Mouse (Mus musculus): Measurements from ENCODE around the gene Tmcc3. TPM values are rescaled to one million over a fixed set of nuclear protein-coding genes. Genes with fewer than 3 reads are reported as not detected.

Gene Tmcc3
- polyA plus RNA-seq, 1 experiment, result 14.8 TPM

GRCm38 (mm10) chr10:94551924-94552523, 240.3 kb downstream of the Tmcc3 start:
- Histone ChIP-seq H3K36me3 (ENCODE audit: control insufficient read depth, insufficient read depth, low read length, poor library complexity, severe bottlenecking) (no peaks in the 10 kb centered on the region), H3K4me3 (ENCODE audit: low read depth, low read length) (no peak overlapping the region), H3K9ac (ENCODE audit: low read depth, poor library complexity, severe bottlenecking) (no peak overlapping the region), H3K4me1 (ENCODE audit: control insufficient read depth, insufficient read depth, low read length) (no peaks in the 10 kb centered on the region), H3K27ac (ENCODE audit: insufficient read depth, low read length) (no peak overlapping the region), H3K27me3 (ENCODE audit: control insufficient read depth, insufficient read depth, low read length, poor library complexity, severe bottlenecking) (no peaks in the 10 kb centered on the region), H3K9me3 (replicated peaks; ENCODE audit: control insufficient read depth, insufficient read depth, low read length, poor library complexity, severe bottlenecking) (no peaks in the 10 kb centered on the region)
- TF ChIP-seq EP300 (IDR thresholded peaks at IDR 0.05; ENCODE audit: insufficient read depth, low read depth, low read length), result no peak
- TF ChIP-seq CTCF (IDR thresholded peaks at IDR 0.05; ENCODE audit: low read depth, low read length), result no peak
- TF ChIP-seq POLR2A (IDR thresholded peaks at IDR 0.05; ENCODE audit: insufficient read depth, low read length), result no peak

- no peaks in the 10 kb centered on the region for H3K27me3 ChIP-seq (ENCODE audit: control insufficient read depth, insufficient read depth, low read length, poor library complexity, severe bottlenecking)
- H3K36me3 ChIP-seq (ENCODE audit: control insufficient read depth, insufficient read depth, low read length, poor library complexity, severe bottlenecking), result no peaks in the 10 kb centered on the region
- H3K4me1 ChIP-seq (ENCODE audit: control insufficient read depth, insufficient read depth, low read length), result no peaks in the 10 kb centered on the region
- TF ChIP-seq CTCF (IDR thresholded peaks at IDR 0.05; ENCODE audit: low read depth, low read length) (no peak), POLR2A (IDR thresholded peaks at IDR 0.05; ENCODE audit: insufficient read depth, low read length) (no peak), EP300 (IDR thresholded peaks at IDR 0.05; ENCODE audit: insufficient read depth, low read depth, low read length) (no peak)
- H3K9me3 ChIP-seq (replicated peaks; ENCODE audit: control insufficient read depth, insufficient read depth, low read length, poor library complexity, severe bottlenecking), result no peaks in the 10 kb centered on the region
- no peak overlapping the region for H3K27ac ChIP-seq (ENCODE audit: insufficient read depth, low read length)
- H3K4me3 ChIP-seq (ENCODE audit: low read depth, low read length), result no peak overlapping the region
- no peak overlapping the region for H3K9ac ChIP-seq (ENCODE audit: low read depth, poor library complexity, severe bottlenecking)
Observed at GRCm38 (mm10) chr10:94555394-94555793, 243.6 kb downstream of the Tmcc3 start.

- H3K36me3 ChIP-seq (ENCODE audit: control insufficient read depth, insufficient read depth, low read length, poor library complexity, severe bottlenecking), result no peaks in the 10 kb centered on the region
- H3K4me3 ChIP-seq (ENCODE audit: low read depth, low read length), result no peak overlapping the region
- TF ChIP-seq POLR2A (IDR thresholded peaks at IDR 0.05; ENCODE audit: insufficient read depth, low read length), result no peak
- TF ChIP-seq EP300 (IDR thresholded peaks at IDR 0.05; ENCODE audit: insufficient read depth, low read depth, low read length), result no peak
- no peak for TF ChIP-seq CTCF (IDR thresholded peaks at IDR 0.05; ENCODE audit: low read depth, low read length)
- H3K4me1 ChIP-seq (ENCODE audit: control insufficient read depth, insufficient read depth, low read length), result no peaks in the 10 kb centered on the region
- no peak overlapping the region for H3K9ac ChIP-seq (ENCODE audit: low read depth, poor library complexity, severe bottlenecking)
- no peaks in the 10 kb centered on the region for H3K9me3 ChIP-seq (replicated peaks; ENCODE audit: control insufficient read depth, insufficient read depth, low read length, poor library complexity, severe bottlenecking)
- H3K27ac ChIP-seq (ENCODE audit: insufficient read depth, low read length), result no peak overlapping the region
- H3K27me3 ChIP-seq (ENCODE audit: control insufficient read depth, insufficient read depth, low read length, poor library complexity, severe bottlenecking), result no peaks in the 10 kb centered on the region
Observed at GRCm38 (mm10) chr10:94557428-94558149, 245.8 kb downstream of the Tmcc3 start.

- H3K27me3 ChIP-seq (ENCODE audit: control insufficient read depth, insufficient read depth, low read length, poor library complexity, severe bottlenecking), result no peaks in the 10 kb centered on the region
- no peaks in the 10 kb centered on the region for H3K4me1 ChIP-seq (ENCODE audit: control insufficient read depth, insufficient read depth, low read length)
- H3K27ac ChIP-seq (ENCODE audit: insufficient read depth, low read length), result no peak overlapping the region
- H3K9ac ChIP-seq (ENCODE audit: low read depth, poor library complexity, severe bottlenecking), result no peak overlapping the region
- TF ChIP-seq POLR2A (IDR thresholded peaks at IDR 0.05; ENCODE audit: insufficient read depth, low read length), result no peak
- no peak for TF ChIP-seq EP300 (IDR thresholded peaks at IDR 0.05; ENCODE audit: insufficient read depth, low read depth, low read length)
- TF ChIP-seq CTCF (IDR thresholded peaks at IDR 0.05; ENCODE audit: low read depth, low read length), result no peak
- H3K36me3 ChIP-seq (ENCODE audit: control insufficient read depth, insufficient read depth, low read length, poor library complexity, severe bottlenecking), result no peaks in the 10 kb centered on the region
- H3K9me3 ChIP-seq (replicated peaks; ENCODE audit: control insufficient read depth, insufficient read depth, low read length, poor library complexity, severe bottlenecking), result no peaks in the 10 kb centered on the region
- H3K4me3 ChIP-seq (ENCODE audit: low read depth, low read length), result no peak overlapping the region
Observed at GRCm38 (mm10) chr10:94558826-94559225, 247.1 kb downstream of the Tmcc3 start.

- Histone ChIP-seq H3K27ac (ENCODE audit: insufficient read depth, low read length) (no peak overlapping the region), H3K36me3 (ENCODE audit: control insufficient read depth, insufficient read depth, low read length, poor library complexity, severe bottlenecking) (no peaks in the 10 kb centered on the region), H3K9ac (ENCODE audit: low read depth, poor library complexity, severe bottlenecking) (no peak overlapping the region), H3K4me1 (ENCODE audit: control insufficient read depth, insufficient read depth, low read length) (no peaks in the 10 kb centered on the region), H3K27me3 (ENCODE audit: control insufficient read depth, insufficient read depth, low read length, poor library complexity, severe bottlenecking) (no peaks in the 10 kb centered on the region), H3K4me3 (ENCODE audit: low read depth, low read length) (no peak overlapping the region), H3K9me3 (replicated peaks; ENCODE audit: control insufficient read depth, insufficient read depth, low read length, poor library complexity, severe bottlenecking) (no peaks in the 10 kb centered on the region)
- TF ChIP-seq POLR2A (IDR thresholded peaks at IDR 0.05; ENCODE audit: insufficient read depth, low read length) (no peak), EP300 (IDR thresholded peaks at IDR 0.05; ENCODE audit: insufficient read depth, low read depth, low read length) (no peak), CTCF (IDR thresholded peaks at IDR 0.05; ENCODE audit: low read depth, low read length) (no peak)
Observed at GRCm38 (mm10) chr10:94561351-94561750, 249.6 kb downstream of the Tmcc3 start.

- no peak overlapping the region for H3K9ac ChIP-seq (ENCODE audit: low read depth, poor library complexity, severe bottlenecking)
- TF ChIP-seq CTCF (IDR thresholded peaks at IDR 0.05; ENCODE audit: low read depth, low read length) (peak; percentile 44), EP300 (IDR thresholded peaks at IDR 0.05; ENCODE audit: insufficient read depth, low read depth, low read length) (no peak)
- no peaks in the 10 kb centered on the region for H3K36me3 ChIP-seq (ENCODE audit: control insufficient read depth, insufficient read depth, low read length, poor library complexity, severe bottlenecking)
- H3K4me3 ChIP-seq (ENCODE audit: low read depth, low read length), result no peak overlapping the region
- no peaks in the 10 kb centered on the region for H3K9me3 ChIP-seq (replicated peaks; ENCODE audit: control insufficient read depth, insufficient read depth, low read length, poor library complexity, severe bottlenecking)
- no peaks in the 10 kb centered on the region for H3K27me3 ChIP-seq (ENCODE audit: control insufficient read depth, insufficient read depth, low read length, poor library complexity, severe bottlenecking)
- no peaks in the 10 kb centered on the region for H3K4me1 ChIP-seq (ENCODE audit: control insufficient read depth, insufficient read depth, low read length)
- H3K27ac ChIP-seq (ENCODE audit: insufficient read depth, low read length), result no peak overlapping the region
Observed at GRCm38 (mm10) chr10:94562188-94562587, 250.4 kb downstream of the Tmcc3 start.

Measured in ES-Bruce4 (cell line).